Mouse (Mus musculus): Measurements from ENCODE around the gene Plxna2. TPM values are rescaled to one million over a fixed set of nuclear protein-coding genes. Genes with fewer than 3 reads are reported as not detected.

The Plxna2 gene
- polyA plus RNA-seq, 2 experiments, result 11.0 to 11.9 TPM

DNA sequence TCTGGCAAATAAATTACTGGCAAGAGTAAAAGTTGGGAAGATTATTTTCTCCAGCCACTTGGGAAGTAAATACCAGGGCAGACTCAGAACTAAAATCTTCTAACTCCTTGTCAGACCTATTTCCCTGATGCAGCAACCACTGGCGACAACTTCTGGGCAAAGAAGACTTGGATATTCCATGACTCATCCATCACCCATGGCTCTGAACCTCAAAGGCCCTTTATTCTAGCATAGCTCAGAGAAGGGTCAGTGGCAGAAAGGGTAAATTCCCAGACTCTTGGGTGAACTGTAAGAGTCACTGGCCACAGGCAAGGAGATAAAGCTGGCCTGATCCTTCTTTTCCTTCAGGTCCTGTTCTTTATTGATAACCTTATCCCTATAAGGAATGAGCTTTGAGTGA is 163.5 kb downstream of the Plxna2 start:
- no peak for DNase-seq (ENCODE audit: low spot score)
- Histone ChIP-seq H3K9me3 (ENCODE audit: control insufficient read depth, low read length) (no peaks in the 10 kb centered on the region), H3K9ac (ENCODE audit: low read depth, low read length, severe bottlenecking) (no peak overlapping the region), H3K36me3 (ENCODE audit: control insufficient read depth, insufficient read depth, low read length) (peaks cover 4% of the 10 kb centered on the region; the same call in 1 of the 2 replicates), H3K27me3 (ENCODE audit: control insufficient read depth, insufficient read depth, low read length) (no peaks in the 10 kb centered on the region), H3K4me3 (replicated peaks; ENCODE audit: low read length) (no peak overlapping the region), H3K27ac (replicated peaks; ENCODE audit: low read depth, low read length) (no peak overlapping the region), H3K4me1 (ENCODE audit: control insufficient read depth, insufficient read depth, low read length) (no peaks in the 10 kb centered on the region), H3K4me2 (replicated peaks; ENCODE audit: low read depth, low read length, severe bottlenecking) (no peak overlapping the region)
- no peak for ATAC-seq (ENCODE audit: low FRiP score, low read depth)
- WGBS, result 87% methylated on average over 1 of the region's 1 CpGs
- TF ChIP-seq POLR2A (IDR thresholded peaks at IDR 0.05; ENCODE audit: borderline replicate concordance, extremely low read depth, insufficient read depth, insufficient read length), result no peak

- H3K27ac ChIP-seq (replicated peaks; ENCODE audit: low read depth, low read length), result no peak overlapping the region
- H3K9me3 ChIP-seq (ENCODE audit: control insufficient read depth, low read length), result no peaks in the 10 kb centered on the region
- 33% methylated on average over 3 of the region's 3 CpGs for WGBS
- ATAC-seq (ENCODE audit: low FRiP score, low read depth), result no peak
- H3K4me2 ChIP-seq (replicated peaks; ENCODE audit: low read depth, low read length, severe bottlenecking), result no peak overlapping the region
- no peak for DNase-seq (ENCODE audit: low spot score)
- H3K36me3 ChIP-seq (ENCODE audit: control insufficient read depth, insufficient read depth, low read length), result peaks cover 5% of the 10 kb centered on the region; the same call in 1 of the 2 replicates
- H3K4me3 ChIP-seq (replicated peaks; ENCODE audit: low read length), result no peak overlapping the region
- H3K4me1 ChIP-seq (ENCODE audit: control insufficient read depth, insufficient read depth, low read length), result no peaks in the 10 kb centered on the region
- no peak overlapping the region for H3K9ac ChIP-seq (ENCODE audit: low read depth, low read length, severe bottlenecking)
- no peak for TF ChIP-seq POLR2A (IDR thresholded peaks at IDR 0.05; ENCODE audit: borderline replicate concordance, extremely low read depth, insufficient read depth, insufficient read length)
- H3K27me3 ChIP-seq (ENCODE audit: control insufficient read depth, insufficient read depth, low read length), result no peaks in the 10 kb centered on the region
These were observed 164.3 kb downstream of the Plxna2 start for GRCm38 (mm10) chr1:194782325-194782724.

DNA sequence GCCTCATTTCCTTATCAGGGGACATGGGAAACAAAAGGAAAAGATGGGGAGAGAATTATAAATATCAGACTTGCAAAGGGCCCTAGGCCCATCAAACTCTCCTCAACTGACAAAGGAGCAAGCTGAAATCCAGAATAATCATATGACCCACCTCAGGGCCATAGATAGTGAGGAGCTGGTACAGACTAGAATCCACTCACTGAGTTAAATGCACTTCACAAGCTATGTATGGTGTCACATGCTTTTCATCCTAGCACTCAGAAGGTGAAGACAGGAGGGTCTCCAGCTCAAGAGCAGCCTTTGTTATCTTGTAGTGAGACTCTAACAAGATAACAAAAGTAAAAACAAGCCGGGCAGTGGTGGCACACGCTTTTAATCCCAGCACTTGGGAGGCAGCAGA is 169.6 kb downstream of the Plxna2 start:
- DNase-seq (ENCODE audit: low spot score), result no peak
- peaks cover 5% of the 10 kb centered on the region; the same call in 1 of the 2 replicates for H3K36me3 ChIP-seq (ENCODE audit: control insufficient read depth, insufficient read depth, low read length)
- no peaks in the 10 kb centered on the region for H3K9me3 ChIP-seq (ENCODE audit: control insufficient read depth, low read length)
- TF ChIP-seq POLR2A (IDR thresholded peaks at IDR 0.05; ENCODE audit: borderline replicate concordance, extremely low read depth, insufficient read depth, insufficient read length), result no peak
- H3K27me3 ChIP-seq (ENCODE audit: control insufficient read depth, insufficient read depth, low read length), result no peaks in the 10 kb centered on the region
- H3K4me2 ChIP-seq (replicated peaks; ENCODE audit: low read depth, low read length, severe bottlenecking), result no peak overlapping the region
- H3K27ac ChIP-seq (replicated peaks; ENCODE audit: low read depth, low read length), result no peak overlapping the region
- H3K4me3 ChIP-seq (replicated peaks; ENCODE audit: low read length), result no peak overlapping the region
- no peak for ATAC-seq (ENCODE audit: low FRiP score, low read depth)
- no peak overlapping the region for H3K9ac ChIP-seq (ENCODE audit: low read depth, low read length, severe bottlenecking)
- WGBS, result 93% methylated on average over 2 of the region's 2 CpGs
- no peaks in the 10 kb centered on the region for H3K4me1 ChIP-seq (ENCODE audit: control insufficient read depth, insufficient read depth, low read length)

- ATAC-seq (ENCODE audit: low FRiP score, low read depth) (no peak), DNase-seq (ENCODE audit: low spot score) (no peak)
- H3K4me2 ChIP-seq (replicated peaks; ENCODE audit: low read depth, low read length, severe bottlenecking), result no peak overlapping the region
- TF ChIP-seq POLR2A (IDR thresholded peaks at IDR 0.05; ENCODE audit: borderline replicate concordance, extremely low read depth, insufficient read depth, insufficient read length), result no peak
- WGBS, result 71% methylated on average over 8 of the region's 8 CpGs
- H3K27me3 ChIP-seq (ENCODE audit: control insufficient read depth, insufficient read depth, low read length), result no peaks in the 10 kb centered on the region
- no peak overlapping the region for H3K27ac ChIP-seq (replicated peaks; ENCODE audit: low read depth, low read length)
- no peaks in the 10 kb centered on the region for H3K4me1 ChIP-seq (ENCODE audit: control insufficient read depth, insufficient read depth, low read length)
- H3K9ac ChIP-seq (ENCODE audit: low read depth, low read length, severe bottlenecking), result no peak overlapping the region
- no peaks in the 10 kb centered on the region for H3K9me3 ChIP-seq (ENCODE audit: control insufficient read depth, low read length)
- no peak overlapping the region for H3K4me3 ChIP-seq (replicated peaks; ENCODE audit: low read length)
- H3K36me3 ChIP-seq (ENCODE audit: control insufficient read depth, insufficient read depth, low read length), result peaks cover 10% of the 10 kb centered on the region; the same call in 1 of the 2 replicates
These were observed 175.4 kb downstream of the Plxna2 start for GRCm38 (mm10) chr1:194793226-194793924.

GRCm38 (mm10) chr1:194795316-194795715 is 177.3 kb downstream of the Plxna2 start:
- peaks cover 10% of the 10 kb centered on the region; the same call in 1 of the 2 replicates for H3K36me3 ChIP-seq (ENCODE audit: control insufficient read depth, insufficient read depth, low read length)
- WGBS, result 87% methylated on average over 3 of the region's 3 CpGs
- H3K4me3 ChIP-seq (replicated peaks; ENCODE audit: low read length), result no peak overlapping the region

More at GRCm38 (mm10) chr1:194795316-194795715, 177.3 kb downstream of the Plxna2 start:
- no peak overlapping the region for H3K4me2 ChIP-seq (replicated peaks; ENCODE audit: low read depth, low read length, severe bottlenecking)
- no peak for TF ChIP-seq POLR2A (IDR thresholded peaks at IDR 0.05; ENCODE audit: borderline replicate concordance, extremely low read depth, insufficient read depth, insufficient read length)
- H3K27me3 ChIP-seq (ENCODE audit: control insufficient read depth, insufficient read depth, low read length), result no peaks in the 10 kb centered on the region
- no peaks in the 10 kb centered on the region for H3K9me3 ChIP-seq (ENCODE audit: control insufficient read depth, low read length)
- no peak overlapping the region for H3K9ac ChIP-seq (ENCODE audit: low read depth, low read length, severe bottlenecking)
- ATAC-seq (ENCODE audit: low FRiP score, low read depth) (no peak), DNase-seq (ENCODE audit: low spot score) (no peak)
- H3K27ac ChIP-seq (replicated peaks; ENCODE audit: low read depth, low read length), result no peak overlapping the region
- H3K4me1 ChIP-seq (ENCODE audit: control insufficient read depth, insufficient read depth, low read length), result no peaks in the 10 kb centered on the region
